Mouse (Mus musculus) kidney, adult 18-20 months (tissue): Measurements from ENCODE around the gene 2210407C18Rik.

Experiments used
- DNase-seq: peaks from one replicate; pipeline ENCODE4 v3.0.0; 2021

2210407C18Rik gene

DNA sequence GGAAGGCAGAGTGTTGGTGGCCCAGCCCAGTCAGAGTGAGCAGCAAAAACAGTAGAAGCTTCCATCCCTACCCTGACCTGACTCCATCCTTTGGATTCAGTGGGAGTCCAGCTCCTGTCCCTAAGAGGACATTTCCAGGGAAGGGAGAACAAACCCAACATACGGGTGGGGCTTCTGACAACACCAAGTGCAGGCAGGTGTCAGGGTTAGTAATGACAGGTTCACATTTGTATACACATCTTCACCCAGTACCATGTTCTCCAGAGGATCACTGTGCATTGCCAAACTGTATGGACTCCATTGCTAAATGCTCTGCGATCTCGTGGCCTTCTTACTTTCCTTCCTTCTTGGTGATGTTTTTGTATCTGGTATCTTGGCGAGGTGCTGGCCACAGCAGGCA, at the start of gene 2210407C18Rik:
Gene 2210407C18Rik (minus strand): TSS at position 101 of the 400 bp plus-strand sequence.
- no peak for DNase-seq

DNA sequence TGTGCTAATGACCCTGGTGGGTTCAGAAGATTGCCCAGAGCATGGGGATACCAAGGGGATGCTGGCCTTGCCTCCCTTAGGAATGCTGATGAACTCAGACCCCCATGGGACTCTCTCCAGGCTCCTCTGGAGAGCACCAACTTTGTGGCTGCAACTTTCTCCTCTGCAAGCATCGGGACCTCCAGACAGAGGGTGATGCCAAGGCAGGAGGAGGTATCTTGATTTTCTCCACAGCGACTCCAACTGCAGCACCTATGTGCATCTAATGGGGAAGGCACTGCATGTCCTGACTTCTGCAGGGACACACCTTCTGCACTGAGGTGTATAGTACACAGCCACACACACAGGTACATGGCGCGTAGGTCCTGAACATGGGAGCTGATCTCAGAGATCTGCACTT, 42.7 kb upstream of the 2210407C18Rik start, which contains the start of gene Olfr322:
Gene Olfr322 (plus strand): TSS at position 187 of the 400 bp plus-strand sequence.
- DNase-seq, result no peak

DNA sequence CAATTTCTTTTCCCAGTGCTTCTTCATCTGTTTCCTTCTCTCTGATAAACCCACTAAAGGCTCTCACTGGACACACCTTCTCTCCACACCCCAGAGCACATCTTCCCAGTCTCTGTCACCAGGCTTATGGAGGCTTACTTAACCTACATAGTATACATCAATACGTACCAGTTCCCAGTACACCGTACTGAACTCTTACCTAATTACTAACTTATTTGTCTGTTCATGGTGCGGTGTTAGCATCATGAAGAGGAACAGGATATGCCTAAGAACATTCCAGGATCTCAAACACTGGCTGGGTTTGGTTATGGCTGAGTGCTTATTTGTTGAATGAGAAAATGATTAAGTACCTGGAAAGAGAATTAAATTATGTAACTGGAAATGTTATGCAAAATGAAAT, 39.3 kb upstream of the 2210407C18Rik start:
- DNase-seq, result no peak

DNA sequence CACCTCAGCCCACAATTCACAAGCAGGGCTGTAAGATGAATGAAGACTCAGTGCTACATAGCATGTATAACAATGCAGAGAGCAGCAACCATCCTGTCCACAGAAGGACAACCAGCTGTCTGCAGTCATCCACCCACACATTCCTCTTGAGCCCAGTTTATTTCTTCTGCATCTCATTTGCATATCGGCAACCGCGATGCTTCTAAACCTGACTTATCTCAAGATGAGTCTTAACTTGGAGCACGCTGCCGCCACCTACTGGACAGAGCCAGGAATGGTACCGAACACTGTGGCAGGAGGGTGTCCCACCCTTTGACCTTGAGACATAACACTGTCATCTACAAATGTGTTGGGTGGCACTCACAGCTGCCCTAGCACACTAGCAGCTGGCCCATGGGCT, 27.5 kb upstream of the 2210407C18Rik start:
- DNase-seq, result peak; percentile 14

DNA sequence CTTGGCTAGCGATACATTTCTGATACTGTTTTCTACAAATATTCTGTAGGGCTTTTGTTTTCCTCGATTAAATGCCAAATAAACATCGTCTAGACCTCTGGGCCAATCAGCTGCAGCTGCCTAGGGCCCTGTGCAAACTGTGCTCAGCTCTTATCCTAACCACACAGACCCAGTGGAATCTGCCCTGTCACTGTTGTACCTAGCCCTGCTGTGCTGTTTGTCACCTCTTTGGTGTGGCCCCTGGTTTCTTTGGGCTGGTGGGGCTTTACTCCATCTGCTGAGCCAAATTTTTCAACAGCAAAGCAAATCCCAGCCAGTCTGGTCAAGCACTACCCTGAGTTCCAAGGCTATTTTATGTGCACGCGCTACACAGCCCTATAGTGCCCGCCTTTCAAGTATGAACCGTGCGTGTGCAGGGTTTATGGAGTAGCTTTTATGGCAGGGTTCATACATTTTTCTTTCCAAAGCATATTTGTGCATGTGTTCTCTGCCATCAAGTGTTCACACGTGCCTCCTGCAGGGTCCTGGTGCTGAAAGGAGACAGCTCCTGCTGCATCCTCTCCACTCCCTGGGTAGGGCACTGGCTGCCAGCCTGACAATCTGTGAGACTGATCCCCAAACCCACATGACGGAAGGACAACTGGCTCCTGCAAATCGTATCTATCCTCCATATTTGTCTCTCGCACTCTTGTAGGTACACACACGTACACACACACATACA, 25.9 kb upstream of the 2210407C18Rik start:
- no peak for DNase-seq

GRCm38 (mm10) chr11:58641057-58641456, 25.2 kb upstream of the 2210407C18Rik start:
- no peak for DNase-seq

GRCm38 (mm10) chr11:58640272-58640867, 24.5 kb upstream of the 2210407C18Rik start, which contains the start of gene Trim58:
TSS of gene Trim58 (plus strand) at chr11:58640465.
- peak; percentile 3 for DNase-seq

DNA sequence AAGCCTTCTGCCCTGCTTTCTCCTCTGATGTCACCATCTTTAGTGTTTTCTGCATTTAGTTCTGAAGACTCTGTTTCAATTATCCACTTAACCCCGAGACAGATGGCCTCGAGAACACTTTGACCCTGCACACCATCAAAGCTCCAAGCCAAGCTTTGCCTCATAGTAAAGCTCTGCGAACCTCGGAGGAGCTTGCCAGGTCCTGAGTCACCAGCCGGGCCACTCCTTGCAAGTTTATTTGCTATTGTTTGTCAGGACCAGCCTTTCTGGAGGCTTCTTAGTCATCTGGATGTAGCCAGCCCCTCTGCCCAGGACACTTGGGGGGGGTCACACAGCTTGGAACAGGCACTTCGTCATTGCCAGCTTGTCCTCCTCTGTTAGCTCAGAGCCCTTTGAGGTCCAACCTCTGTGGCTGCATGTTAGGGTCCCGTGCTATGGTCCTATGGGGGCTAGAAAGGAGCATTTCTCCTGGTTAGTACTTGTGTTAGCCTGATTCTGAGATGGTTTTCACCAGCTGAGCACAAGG, 22.4 kb upstream of the 2210407C18Rik start:
- DNase-seq, result no peak

GRCm38 (mm10) chr11:58636376-58636977, 20.6 kb upstream of the 2210407C18Rik start:
- peak; percentile 20 for DNase-seq

DNA sequence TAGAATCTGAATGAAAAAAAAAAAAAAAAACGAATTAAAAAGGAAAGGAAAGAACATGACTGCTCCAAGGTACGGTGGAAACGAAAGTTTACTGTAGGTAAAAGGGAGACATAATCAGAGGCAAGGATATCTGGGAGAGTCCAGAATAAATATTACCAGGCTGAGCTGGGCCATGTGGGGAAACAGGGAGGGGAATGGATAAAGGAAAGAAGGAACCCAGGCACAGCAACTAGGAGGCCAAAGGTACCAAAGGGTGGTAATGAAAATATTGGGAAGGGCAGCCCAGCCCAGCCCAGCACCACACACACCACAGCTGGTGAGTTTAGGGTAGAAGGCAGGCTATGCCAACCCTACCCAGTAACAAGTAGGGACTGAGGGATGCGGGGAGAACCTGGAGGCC, 19.0 kb upstream of the 2210407C18Rik start:
- no peak for DNase-seq

- DNase-seq, result no peak
Measured at GRCm38 (mm10) chr11:58630401-58630800, 14.5 kb upstream of the 2210407C18Rik start, which contains the start of gene Olfr323. TSS of gene Olfr323 (minus strand) at chr11:58630501.

DNA sequence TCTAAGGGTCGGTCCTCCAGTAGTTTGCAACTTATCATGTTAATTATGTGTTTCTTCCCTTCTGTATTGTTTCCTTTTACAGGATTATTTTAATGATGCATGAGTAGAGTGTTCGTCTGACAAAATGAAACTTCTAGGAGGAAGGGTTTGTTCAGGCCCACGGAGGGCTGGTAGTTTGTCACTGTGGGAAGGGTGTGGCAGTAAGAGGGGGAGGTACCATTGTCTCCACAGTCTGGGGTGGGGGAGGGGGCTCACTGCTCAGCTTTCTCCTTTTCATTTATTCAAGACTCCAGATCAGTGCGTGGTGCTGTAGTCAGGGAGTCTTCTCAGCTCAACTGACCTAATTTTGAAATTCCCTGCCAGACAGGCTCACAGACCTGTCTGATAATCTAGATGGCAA, 10.3 kb upstream of the 2210407C18Rik start:
- DNase-seq, result no peak

DNA sequence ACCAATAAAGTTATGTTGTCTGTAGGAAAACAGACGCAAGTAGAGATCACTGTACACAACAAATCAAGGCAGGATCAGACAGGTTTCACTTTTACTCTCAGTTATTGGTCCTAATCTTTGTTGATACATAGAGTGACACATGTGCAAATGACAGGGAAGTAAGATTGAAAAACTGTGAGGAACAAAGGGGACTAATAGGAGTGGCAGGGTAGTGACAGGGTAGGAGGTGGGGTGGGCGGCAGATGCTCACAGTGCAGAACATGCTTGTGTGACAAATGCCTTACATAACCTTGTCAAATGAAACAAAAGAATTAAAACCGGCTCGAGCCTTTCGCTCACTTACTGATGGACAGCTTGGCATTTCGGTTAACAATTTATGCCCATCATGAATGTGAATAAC, 2.9 kb upstream of the 2210407C18Rik start:
- no peak for DNase-seq

DNA sequence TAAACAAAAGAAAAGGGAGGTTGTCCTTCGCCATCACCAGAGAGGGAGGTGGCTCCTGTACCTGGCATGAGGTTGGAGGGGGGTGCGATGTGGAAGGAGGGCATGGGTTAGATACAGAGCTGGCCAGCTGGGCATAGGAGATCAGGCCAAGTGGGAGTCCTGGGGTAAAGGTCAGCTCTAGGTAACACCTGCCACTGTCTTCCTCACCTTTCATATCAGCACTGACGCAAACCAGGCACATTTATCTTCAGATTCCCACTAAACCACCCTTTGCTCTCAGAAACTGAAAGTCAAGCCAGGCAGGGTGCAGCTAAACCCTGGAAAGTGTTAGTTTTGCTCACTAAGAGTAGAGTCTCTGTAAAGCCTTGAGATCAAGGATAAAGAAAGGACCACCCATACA, 2.5 kb upstream of the 2210407C18Rik start:
- DNase-seq, result no peak

DNA sequence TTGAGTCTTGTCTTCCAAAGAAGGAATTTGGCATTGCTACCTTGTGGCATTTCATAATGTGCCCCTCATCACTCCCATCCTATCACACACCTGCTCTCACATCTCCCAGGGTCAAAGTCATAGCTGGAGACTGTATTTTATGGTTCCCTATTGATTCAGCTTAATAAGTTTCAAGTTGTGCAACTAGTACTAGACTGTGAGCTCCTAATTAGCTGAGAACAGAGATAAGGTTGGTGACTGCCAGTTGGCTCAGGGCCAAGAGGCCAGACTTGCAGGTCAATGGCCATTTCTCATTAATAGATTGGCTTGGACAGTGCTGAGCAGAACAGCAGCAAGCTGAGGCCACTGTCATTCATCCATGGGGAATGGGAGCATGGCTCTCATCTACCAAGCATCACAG, 1.3 kb downstream of the 2210407C18Rik start:
- peak; percentile 6 for DNase-seq

GRCm38 (mm10) chr11:58613359-58613758, 2.5 kb downstream of the 2210407C18Rik start:
- DNase-seq, result no peak

GRCm38 (mm10) chr11:58607030-58607429, 8.8 kb downstream of the 2210407C18Rik start:
- DNase-seq, result no peak

DNA sequence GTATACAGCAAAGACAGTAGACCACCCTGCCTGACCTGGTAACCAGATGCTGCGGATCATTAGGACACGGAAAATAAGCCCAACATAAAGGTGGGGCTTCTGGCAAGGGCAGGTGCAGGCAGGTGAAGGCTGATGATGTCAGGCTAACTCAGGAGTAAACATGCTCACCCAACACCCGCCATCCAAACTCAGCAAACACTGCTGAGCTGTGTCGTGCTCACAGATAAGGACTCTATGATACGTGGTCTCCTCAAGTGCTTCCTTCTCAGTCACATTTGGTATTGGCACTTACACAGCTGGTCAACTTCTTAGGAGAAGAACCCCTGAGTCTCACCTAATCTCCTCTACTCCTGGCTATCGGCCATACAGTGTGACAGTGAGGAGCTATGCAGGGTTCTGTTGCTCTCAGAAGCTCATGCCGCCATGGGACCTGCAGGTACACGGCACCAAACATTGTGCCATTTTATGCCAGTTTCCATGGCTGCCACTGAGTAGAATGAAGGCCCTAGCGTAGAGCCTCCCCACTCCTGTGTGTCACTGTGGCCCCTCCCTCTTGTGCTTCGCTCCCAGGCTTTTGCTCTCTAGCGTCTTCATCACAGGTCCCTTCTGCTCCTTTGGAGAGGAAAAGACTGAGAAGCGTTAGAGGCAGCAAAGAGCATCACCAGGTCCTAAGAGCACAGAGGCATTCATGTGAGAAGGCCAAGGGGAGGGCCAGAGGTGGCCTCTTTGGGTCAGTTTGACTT, 9.5 kb downstream of the 2210407C18Rik start:
- no peak for DNase-seq

DNA sequence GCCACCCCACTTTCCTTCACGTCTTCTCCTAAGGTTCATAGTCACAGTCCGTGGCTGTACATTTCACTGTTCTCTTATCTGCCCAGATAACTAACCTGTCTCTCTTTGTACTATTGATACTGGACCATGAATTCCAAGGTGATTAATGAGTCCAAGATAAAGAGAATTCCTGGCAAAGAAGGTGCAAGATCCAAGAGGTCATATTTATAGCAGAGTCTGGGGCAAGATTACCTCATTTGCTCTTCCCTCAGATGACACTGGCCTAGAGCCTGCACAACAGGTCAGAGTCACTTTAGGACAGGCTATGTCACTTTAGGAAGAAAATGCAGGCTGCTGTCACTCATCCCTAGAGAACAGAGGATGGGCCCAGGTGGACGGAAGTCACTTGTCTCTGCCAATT, 10.6 kb downstream of the 2210407C18Rik start:
- DNase-seq, result no peak

DNA sequence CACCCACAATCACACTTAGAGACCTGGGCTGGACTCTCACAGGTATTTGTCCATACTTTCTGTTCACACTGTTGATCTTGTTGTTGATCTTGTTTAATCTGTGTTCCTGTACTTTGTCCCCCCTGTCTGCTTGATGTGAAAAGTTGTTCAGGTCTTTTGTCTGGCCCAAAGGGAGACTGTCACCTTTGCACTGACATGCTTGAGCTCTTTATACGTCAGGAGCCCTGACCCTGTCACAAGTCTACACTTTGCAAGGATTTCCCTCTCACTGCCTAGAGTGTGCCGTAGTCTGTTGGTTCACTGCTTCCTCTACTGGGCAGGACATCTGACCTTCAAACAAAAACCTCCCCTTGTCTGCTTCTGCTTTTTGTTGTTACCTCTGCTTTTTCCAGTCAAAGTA, 11.2 kb downstream of the 2210407C18Rik start:
- DNase-seq, result no peak

DNA sequence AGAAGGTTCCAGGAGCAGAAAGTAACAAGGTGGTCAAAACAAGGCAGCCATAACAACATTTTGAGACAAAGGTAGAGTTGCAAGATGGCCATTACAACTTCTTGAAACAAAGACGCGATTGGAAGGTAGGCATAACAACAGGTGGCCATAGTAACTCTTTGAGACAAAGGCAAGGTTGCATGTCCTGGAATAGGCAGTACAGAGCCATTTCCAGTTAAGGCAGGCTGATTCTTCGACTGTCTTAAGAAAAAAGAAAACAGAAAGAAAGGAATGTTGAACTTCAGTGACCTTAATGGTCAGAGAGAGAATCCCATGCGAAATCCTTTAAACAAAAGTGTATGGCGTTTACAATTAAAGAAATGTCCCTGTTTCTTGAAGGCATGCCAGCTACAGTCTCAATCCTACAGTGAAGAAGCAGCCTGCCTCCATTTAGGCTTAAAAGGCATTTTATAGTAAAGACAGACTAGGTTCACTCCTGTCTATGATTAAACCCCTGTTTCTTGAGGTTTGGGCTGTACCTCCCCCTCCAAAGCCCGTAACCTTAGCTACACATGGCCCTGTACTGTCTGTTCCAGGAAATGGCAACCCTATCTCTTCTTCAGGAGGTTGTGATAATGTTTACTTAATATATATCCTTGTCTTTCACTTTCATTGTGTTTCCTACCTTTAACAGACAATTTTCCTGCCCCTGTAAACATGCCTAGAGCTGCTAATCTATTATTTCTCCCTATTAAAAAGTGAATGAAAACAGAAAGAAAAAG, 12.9 kb downstream of the 2210407C18Rik start:
- no peak for DNase-seq

DNA sequence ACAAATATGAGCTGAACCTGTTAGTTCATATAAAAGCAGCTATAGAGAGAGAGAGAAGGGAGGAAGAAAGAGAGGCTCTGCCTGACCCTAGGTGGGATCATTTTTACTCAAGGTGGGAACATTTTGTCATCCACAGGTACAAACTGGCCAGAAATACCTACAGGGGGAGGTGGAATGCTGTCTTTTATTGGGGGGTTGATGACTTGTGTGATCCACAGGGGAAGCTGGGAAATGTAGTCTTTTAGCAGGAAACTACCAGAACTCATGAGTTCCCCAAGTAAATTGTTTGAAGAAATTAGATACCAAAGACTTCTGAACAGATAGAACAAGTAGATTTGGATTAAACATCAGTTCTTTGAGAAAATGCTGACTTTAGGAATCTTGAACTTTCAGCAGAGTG, 13.8 kb downstream of the 2210407C18Rik start:
- DNase-seq, result no peak
